Mouse (Mus musculus) yolk sac, embryonic 10.5 days (tissue): Measurements from ENCODE around the gene Kcnf1.
A peak's percentile ranks its signal among the peaks of the same experiment; 100 is the strongest.

Experiments
- DNase-seq: peaks from one replicate; pipeline ENCODE4 v3.0.0-alpha.2; 2017; ENCODE audit warnings: low spot score

The Kcnf1 gene

GRCm38 (mm10) chr12:17176757-17177092 lies at the start of gene Kcnf1:
Kcnf1 (minus strand) TSS chr12:17176888.
- no peak for DNase-seq

DNA sequence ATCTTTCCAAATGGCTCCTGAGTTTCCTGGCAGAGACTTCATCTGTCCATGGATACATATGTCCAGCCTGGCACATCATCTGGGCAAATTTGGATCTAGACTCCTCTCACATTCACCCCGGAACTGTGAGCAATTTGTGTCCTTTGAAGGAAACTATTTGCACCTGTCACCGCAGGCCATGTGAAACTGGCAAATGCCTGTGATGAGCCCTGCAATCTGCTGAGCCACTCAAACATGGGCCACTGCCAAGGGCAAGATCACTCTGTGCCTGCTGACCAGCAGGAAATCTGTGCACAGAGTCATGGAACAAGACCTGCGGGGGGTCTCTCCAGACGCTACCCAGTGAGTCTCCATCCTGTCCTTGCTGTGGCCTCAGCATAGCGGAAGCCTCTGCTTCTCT lies 48.3 kb upstream of the Kcnf1 start:
- no peak for DNase-seq

GRCm38 (mm10) chr12:17223050-17223449 lies 46.4 kb upstream of the Kcnf1 start:
- no peak for DNase-seq

DNA sequence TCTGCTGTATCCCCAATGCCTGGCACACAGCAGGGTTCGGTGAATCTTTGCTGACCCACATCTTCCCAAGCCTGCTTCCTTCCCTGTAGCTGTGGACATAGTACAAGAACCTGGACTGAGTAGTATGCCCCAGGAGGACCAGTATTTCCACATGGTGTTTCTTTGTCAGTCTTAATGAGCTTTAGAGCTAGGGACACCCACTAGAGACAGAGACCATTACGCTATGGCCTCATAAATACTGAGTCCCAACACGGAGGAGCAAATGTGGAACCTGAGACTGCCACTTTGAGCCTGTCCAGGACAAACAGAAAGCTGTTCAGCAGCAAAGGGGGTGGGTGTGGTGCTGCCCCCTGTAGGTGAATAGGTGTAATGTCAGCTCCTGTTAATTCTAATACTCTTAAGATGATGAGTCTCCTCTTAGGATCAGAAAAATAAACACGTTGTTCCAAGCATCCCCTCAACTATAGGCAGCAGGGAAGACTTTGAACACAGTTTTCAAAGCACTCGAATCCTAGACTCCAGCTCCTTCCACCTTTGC lies 45.3 kb upstream of the Kcnf1 start:
- DNase-seq: no peak

DNA sequence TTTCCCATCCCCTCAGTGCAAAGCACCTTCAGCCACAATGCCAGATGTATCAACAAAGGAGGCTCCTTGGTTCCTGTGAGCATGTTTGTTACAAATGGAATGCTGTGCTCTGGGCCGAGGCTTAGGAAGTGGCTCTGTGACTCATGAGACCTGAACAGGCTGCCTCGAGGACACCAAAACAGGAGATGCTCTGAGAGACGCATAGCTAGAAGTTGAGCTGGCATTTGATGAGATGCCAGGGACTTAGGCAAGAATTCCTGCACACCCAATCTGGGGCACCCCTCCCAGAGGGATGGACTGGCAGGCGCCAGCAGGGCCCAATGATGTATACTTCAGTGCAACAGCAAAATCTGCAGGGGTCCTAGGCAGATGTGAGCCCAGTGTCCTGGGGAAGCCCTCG lies 43.9 kb upstream of the Kcnf1 start:
- DNase-seq: no peak

DNA sequence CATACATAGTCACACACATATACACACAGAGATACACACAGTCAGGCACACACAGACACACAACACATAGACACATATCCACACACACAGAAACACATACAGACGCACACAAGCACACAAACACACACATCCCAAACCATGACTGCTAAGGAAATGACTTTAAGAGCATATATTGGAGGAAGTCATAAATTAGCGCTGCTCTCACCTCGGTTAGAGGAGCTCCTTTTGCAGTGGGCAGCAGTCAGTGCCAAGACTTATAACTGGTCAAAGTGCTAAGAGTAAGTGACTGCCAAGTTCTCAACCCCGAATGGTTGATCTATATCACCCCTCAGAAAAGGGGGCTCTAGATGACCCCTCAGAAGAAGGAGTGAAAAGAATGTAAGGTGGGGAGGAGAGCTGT lies 42.4 kb upstream of the Kcnf1 start:
- no peak for DNase-seq

DNA sequence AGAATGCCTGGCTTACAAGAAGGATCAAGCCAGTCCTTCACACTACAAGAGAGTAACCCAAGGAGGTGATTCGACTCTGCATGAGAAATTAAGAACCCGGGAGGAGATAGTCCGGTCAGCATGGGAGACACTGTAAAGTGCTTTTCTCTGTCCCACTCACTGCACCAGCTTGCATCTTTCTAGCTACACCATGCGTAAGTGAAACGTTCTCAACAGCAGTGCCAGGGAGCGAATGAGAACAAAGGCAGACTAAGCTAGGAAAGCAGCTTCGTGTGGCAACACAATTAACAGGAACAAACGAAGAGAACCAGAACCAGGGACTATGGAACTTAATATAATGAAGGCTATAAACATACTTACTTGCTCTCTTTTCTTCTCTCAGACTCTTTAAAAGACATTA lies 41.7 kb upstream of the Kcnf1 start:
- DNase-seq: no peak

GRCm38 (mm10) chr12:17215751-17216150 lies 39.1 kb upstream of the Kcnf1 start:
- no peak for DNase-seq

GRCm38 (mm10) chr12:17202492-17203322 lies 26.0 kb upstream of the Kcnf1 start:
- no peak for DNase-seq

- no peak for DNase-seq
Measured at GRCm38 (mm10) chr12:17198621-17199020, 21.9 kb upstream of the Kcnf1 start.

GRCm38 (mm10) chr12:17194140-17194539 lies 17.5 kb upstream of the Kcnf1 start:
- no peak for DNase-seq

GRCm38 (mm10) chr12:17193311-17193710 lies 16.6 kb upstream of the Kcnf1 start:
- no peak for DNase-seq

DNA sequence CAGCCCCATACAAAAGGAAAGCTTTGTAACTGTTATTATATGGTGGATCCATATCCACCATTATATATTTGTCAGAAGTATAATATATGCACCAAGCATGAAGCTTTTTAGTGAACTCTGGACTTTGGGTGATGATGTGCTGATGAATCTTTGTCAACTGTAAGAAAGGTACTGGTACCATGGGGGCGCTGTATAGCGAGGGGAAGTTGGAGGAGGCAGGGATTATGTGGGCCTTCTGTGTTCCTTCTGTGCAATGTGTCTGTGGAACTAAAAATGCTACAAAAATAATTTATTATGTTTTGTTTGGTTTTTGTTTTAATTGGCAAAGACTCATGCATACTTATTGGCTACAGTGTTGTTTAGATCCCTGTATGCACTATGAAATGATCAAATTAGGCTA lies 16.2 kb upstream of the Kcnf1 start:
- no peak for DNase-seq

- peak; percentile 77 for DNase-seq
Measured at GRCm38 (mm10) chr12:17184303-17184775, 7.7 kb upstream of the Kcnf1 start.

DNA sequence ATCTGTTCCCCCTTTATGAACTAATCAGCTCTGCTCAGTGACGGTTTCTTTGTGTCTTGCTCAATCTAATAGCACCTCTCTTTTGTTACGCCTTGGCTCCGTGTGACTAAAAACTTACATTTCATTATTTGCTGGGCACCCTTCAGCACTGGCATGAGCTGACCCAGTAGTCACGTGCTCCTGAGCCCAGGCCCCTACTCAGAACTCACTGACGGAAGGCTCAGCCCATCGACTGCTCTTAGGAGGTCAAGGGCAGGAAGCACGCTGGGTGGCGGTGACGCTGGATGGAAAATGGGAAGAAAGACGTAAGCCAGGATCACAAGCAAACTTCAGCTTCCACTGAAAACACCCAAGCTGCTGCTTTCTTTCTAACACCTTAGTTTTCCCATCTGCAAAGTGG lies 7.1 kb upstream of the Kcnf1 start:
- DNase-seq: no peak

- peak; percentile 16 for DNase-seq
Measured at GRCm38 (mm10) chr12:17176041-17176756, 489 bp downstream of the Kcnf1 start.

DNA sequence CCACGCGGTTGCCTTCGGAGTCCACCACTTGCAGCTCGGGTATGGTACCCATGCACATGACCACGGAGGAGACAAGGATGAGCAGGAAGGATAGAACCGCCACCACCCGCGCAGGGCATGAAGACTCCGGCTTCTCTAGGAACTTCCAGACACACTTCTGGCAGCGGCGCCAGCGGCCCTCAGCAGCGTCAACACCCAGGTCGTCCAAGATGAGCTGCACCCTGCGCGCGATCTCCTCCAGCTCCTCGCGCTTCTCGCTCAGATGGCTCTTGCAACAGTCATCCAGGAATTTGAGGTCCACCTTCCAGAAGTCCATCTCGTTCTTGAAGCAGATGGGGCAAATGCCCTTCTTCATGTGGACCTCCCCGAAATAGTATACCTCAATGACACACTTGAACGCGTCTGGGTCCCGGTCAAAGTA lies 1.1 kb downstream of the Kcnf1 start:
- no peak for DNase-seq

DNA sequence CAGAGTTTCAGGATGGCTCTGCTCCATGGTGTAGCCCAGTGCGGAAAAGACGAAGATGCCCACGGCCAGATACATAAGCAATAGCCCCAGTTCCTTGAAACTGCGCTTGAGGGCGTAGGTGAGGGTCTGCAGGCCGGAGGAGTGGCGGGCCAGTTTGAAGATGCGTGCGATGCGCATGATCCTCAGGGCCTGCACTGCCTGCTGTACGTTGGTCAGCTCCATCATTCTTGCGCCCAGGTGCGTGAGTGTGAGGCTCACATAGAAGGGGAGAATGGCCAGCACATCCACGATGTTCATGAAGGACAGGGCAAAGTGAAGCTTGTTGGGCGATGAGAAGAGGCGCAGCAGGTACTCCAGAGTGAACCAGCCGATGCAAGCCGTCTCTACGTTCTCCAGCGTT lies 1.6 kb downstream of the Kcnf1 start:
- DNase-seq: no peak

- no peak for DNase-seq
Measured at GRCm38 (mm10) chr12:17174134-17174893, 2.4 kb downstream of the Kcnf1 start.

- DNase-seq: no peak
Measured at GRCm38 (mm10) chr12:17170406-17170805, 6.3 kb downstream of the Kcnf1 start.

- DNase-seq: no peak
Measured at GRCm38 (mm10) chr12:17166116-17166515, 10.6 kb downstream of the Kcnf1 start.

GRCm38 (mm10) chr12:17163996-17164395 lies 12.7 kb downstream of the Kcnf1 start:
- no peak for DNase-seq
